Mouse (Mus musculus): ENCODE results near the gene Trim2. TPM values are rescaled to one million over a fixed set of nuclear protein-coding genes. Genes with fewer than 3 reads are reported as not detected.

Gene Trim2
- total RNA-seq, 2 experiments from 2014 or later: 190 to 200 TPM

GRCm38 (mm10) chr3:84215253-84215652 lies 91.4 kb downstream of the Trim2 start:
- no peak for DNase-seq (ENCODE audit: low spot score in 2 of 2)

GRCm38 (mm10) chr3:84214501-84214900 lies 92.2 kb downstream of the Trim2 start:
- intact Hi-C loops (cut with DNase I): no loop called here
- no peak for DNase-seq (ENCODE audit: low spot score in 2 of 2)

More at GRCm38 (mm10) chr3:84215253-84215652, 91.4 kb downstream of the Trim2 start:
- intact Hi-C loops (cut with DNase I): loop anchor here (5.0 kb wide), 2 partner anchors 42 to 87 kb away; no protein-coding TSS in a partner anchor

GRCm38 (mm10) chr3:84211340-84211875 lies 95.3 kb downstream of the Trim2 start:
- no peak for DNase-seq (ENCODE audit: low spot score in 2 of 2)
- intact Hi-C loops (cut with DNase I): no loop called here

GRCm38 (mm10) chr3:84208917-84209513 lies 97.7 kb downstream of the Trim2 start:
- intact Hi-C loops (cut with DNase I): no loop called here
- no peak for DNase-seq (ENCODE audit: low spot score in 2 of 2)

- intact Hi-C loops (cut with DNase I): no loop called here
- no peak for DNase-seq (ENCODE audit: low spot score in 2 of 2)
Observed at GRCm38 (mm10) chr3:84208475-84208874, 98.2 kb downstream of the Trim2 start.

GRCm38 (mm10) chr3:84207366-84207765 lies 99.3 kb downstream of the Trim2 start:
- intact Hi-C loops (cut with DNase I): no loop called here

GRCm38 (mm10) chr3:84206106-84206505 lies 100.6 kb downstream of the Trim2 start:
- DNase-seq (ENCODE audit: low spot score in 2 of 2): no peak
- intact Hi-C loops (cut with DNase I): no loop called here

More at GRCm38 (mm10) chr3:84207366-84207765, 99.3 kb downstream of the Trim2 start:
- DNase-seq (ENCODE audit: low spot score in 2 of 2): no peak

- intact Hi-C loops (cut with DNase I): no loop called here
- DNase-seq (ENCODE audit: low spot score in 2 of 2): no peak
Observed at GRCm38 (mm10) chr3:84205650-84206049, 101.0 kb downstream of the Trim2 start.

GRCm38 (mm10) chr3:84204640-84205039 lies 102.0 kb downstream of the Trim2 start:
- intact Hi-C loops (cut with DNase I): no loop called here
- peak in 1 of 2 experiments; percentile 70 for DNase-seq (ENCODE audit: low spot score in 2 of 2)

GRCm38 (mm10) chr3:84200559-84201420 lies 105.9 kb downstream of the Trim2 start:
- no peak for DNase-seq (ENCODE audit: low spot score in 2 of 2)
- intact Hi-C loops (cut with DNase I): no loop called here

GRCm38 (mm10) chr3:84199516-84199915 lies 107.2 kb downstream of the Trim2 start:
- intact Hi-C loops (cut with DNase I): no loop called here
- DNase-seq (ENCODE audit: low spot score in 2 of 2): no peak

- no peak for DNase-seq (ENCODE audit: low spot score in 2 of 2)
- intact Hi-C loops (cut with DNase I): no loop called here
Observed at GRCm38 (mm10) chr3:84198229-84198628, 108.4 kb downstream of the Trim2 start.

GRCm38 (mm10) chr3:84193881-84194280 lies 112.8 kb downstream of the Trim2 start:
- intact Hi-C loops (cut with DNase I): no loop called here
- DNase-seq (ENCODE audit: low spot score in 2 of 2): no peak

- intact Hi-C loops (cut with DNase I): no loop called here
- no peak for DNase-seq (ENCODE audit: low spot score in 2 of 2)
Observed at GRCm38 (mm10) chr3:84191141-84191881, 115.4 kb downstream of the Trim2 start.

- no peak for DNase-seq (ENCODE audit: low spot score in 2 of 2)
- intact Hi-C loops (cut with DNase I): no loop called here
Observed at GRCm38 (mm10) chr3:84190513-84191061, 116.1 kb downstream of the Trim2 start.

- DNase-seq (ENCODE audit: low spot score in 2 of 2): no peak
- intact Hi-C loops (cut with DNase I): no loop called here
Observed at GRCm38 (mm10) chr3:84189629-84190173, 117.0 kb downstream of the Trim2 start.

GRCm38 (mm10) chr3:84181717-84182116 lies 125.0 kb downstream of the Trim2 start:
- intact Hi-C loops (cut with DNase I): no loop called here
- no peak for DNase-seq (ENCODE audit: low spot score in 2 of 2)

GRCm38 (mm10) chr3:84181102-84181501 lies 125.6 kb downstream of the Trim2 start:
- intact Hi-C loops (cut with DNase I): no loop called here
- DNase-seq (ENCODE audit: low spot score in 2 of 2): no peak

GRCm38 (mm10) chr3:84180304-84180703 lies 126.4 kb downstream of the Trim2 start:
- DNase-seq (ENCODE audit: low spot score in 2 of 2): no peak

More at GRCm38 (mm10) chr3:84180304-84180703, 126.4 kb downstream of the Trim2 start:
- intact Hi-C loops (cut with DNase I): no loop called here

Measured in left cerebral cortex, postnatal 14 days (tissue).